Mouse (Mus musculus): Measurements from ENCODE around the gene Cacna1i.

Gene Cacna1i

GRCm38 (mm10) chr15:80399451-80399850, 112.4 kb downstream of the Cacna1i start:
- DNase-seq (ENCODE audit: low read depth in 2 of 2, low spot score in 2 of 2), result no peak

GRCm38 (mm10) chr15:80401387-80401898, 114.4 kb downstream of the Cacna1i start:
- DNase-seq (ENCODE audit: low read depth in 2 of 2, low spot score in 2 of 2), result no peak

- DNase-seq (ENCODE audit: low read depth in 2 of 2, low spot score in 2 of 2), result no peak
Observed at GRCm38 (mm10) chr15:80401980-80402379, 114.9 kb downstream of the Cacna1i start.

- no peak for DNase-seq (ENCODE audit: low read depth in 2 of 2, low spot score in 2 of 2)
Observed at GRCm38 (mm10) chr15:80407873-80408272, 120.8 kb downstream of the Cacna1i start.

GRCm38 (mm10) chr15:80410661-80411060, 123.6 kb downstream of the Cacna1i start:
- DNase-seq (ENCODE audit: low read depth in 2 of 2, low spot score in 2 of 2), result no peak

- no peak for DNase-seq (ENCODE audit: low read depth in 2 of 2, low spot score in 2 of 2)
Observed at GRCm38 (mm10) chr15:80413070-80413469, 126.0 kb downstream of the Cacna1i start.

GRCm38 (mm10) chr15:80413988-80414721, 127.1 kb downstream of the Cacna1i start:
- no peak for DNase-seq (ENCODE audit: low read depth in 2 of 2, low spot score in 2 of 2)

GRCm38 (mm10) chr15:80415132-80415531, 128.1 kb downstream of the Cacna1i start:
- no peak for DNase-seq (ENCODE audit: low read depth in 2 of 2, low spot score in 2 of 2)

- DNase-seq (ENCODE audit: low read depth in 2 of 2, low spot score in 2 of 2), result no peak
Observed at GRCm38 (mm10) chr15:80417066-80417465, 130.0 kb downstream of the Cacna1i start.

- DNase-seq (ENCODE audit: low read depth in 2 of 2, low spot score in 2 of 2), result no peak
Observed at GRCm38 (mm10) chr15:80418146-80418545, 131.1 kb downstream of the Cacna1i start.

- no peak for DNase-seq (ENCODE audit: low read depth in 2 of 2, low spot score in 2 of 2)
Observed at GRCm38 (mm10) chr15:80430324-80430723, 143.3 kb downstream of the Cacna1i start.

GRCm38 (mm10) chr15:80436961-80437360, 149.9 kb downstream of the Cacna1i start:
- DNase-seq (ENCODE audit: low read depth in 2 of 2, low spot score in 2 of 2), result no peak

- DNase-seq (ENCODE audit: low read depth in 2 of 2, low spot score in 2 of 2), result no peak
Observed at GRCm38 (mm10) chr15:80437996-80438395, 151.0 kb downstream of the Cacna1i start.

- DNase-seq (ENCODE audit: low read depth in 2 of 2, low spot score in 2 of 2), result no peak
Observed at GRCm38 (mm10) chr15:80438423-80438822, 151.4 kb downstream of the Cacna1i start.

GRCm38 (mm10) chr15:80440195-80440594, 153.2 kb downstream of the Cacna1i start:
- no peak for DNase-seq (ENCODE audit: low read depth in 2 of 2, low spot score in 2 of 2)

GRCm38 (mm10) chr15:80445956-80446687, 159.1 kb downstream of the Cacna1i start:
- no peak for DNase-seq (ENCODE audit: low read depth in 2 of 2, low spot score in 2 of 2)
